Mouse (Mus musculus): Measurements from ENCODE around the gene Odf2. TPM values are rescaled to one million over a fixed set of nuclear protein-coding genes. Genes with fewer than 3 reads are reported as not detected.

The Odf2 gene
- total and polyA plus RNA-seq, 3 experiments, result 49.3 to 82.8 TPM; not detected in 1

- TF ChIP-seq HCFC1 (IDR thresholded peaks at IDR 0.05; ENCODE audit: low read depth, low read length), result no peak; the same call in 1 of the 2 replicates
- TF ChIP-seq BHLHE40 (IDR thresholded peaks at IDR 0.05; ENCODE audit: borderline replicate concordance, low read depth, low read length), result no peak
- no peak for TF ChIP-seq MEF2A (IDR thresholded peaks at IDR 0.05; ENCODE audit: extremely low read depth, insufficient replicate concordance, low read depth, low read length, poor library complexity, severe bottlenecking)
These were observed 1.2 kb downstream of the Odf2 start (continued) for GRCm38 (mm10) chr2:29889991-29890833.

- no peak overlapping the region for H3K9ac ChIP-seq (ENCODE audit: control insufficient read depth, low read depth, low read length, poor library complexity, severe bottlenecking)
- H3K4me3 ChIP-seq (ENCODE audit: control insufficient read depth in 1 of 2, insufficient read depth in 1 of 2, low read depth in 2 of 2, low read length in 2 of 2), result no peak overlapping the region
- no peak overlapping the region for H3K27ac ChIP-seq (ENCODE audit: control insufficient read depth, low read depth, low read length)
These were observed 2.8 kb downstream of the Odf2 start for GRCm38 (mm10) chr2:29891773-29892172.

GRCm38 (mm10) chr2:29896071-29896470 lies 7.0 kb downstream of the Odf2 start:
- no peak for DNase-seq (ENCODE audit: low read depth, low spot score)
- H3K4me1 ChIP-seq (ENCODE audit: control insufficient read depth in 1 of 2, insufficient read depth in 2 of 2, low read length in 2 of 2), result no peaks in the 10 kb centered on the region
- H3K27me3 ChIP-seq (ENCODE audit: control insufficient read depth in 1 of 2, insufficient read depth in 2 of 2, low read length in 2 of 2), result no peaks in the 10 kb centered on the region
- H3K79me2 ChIP-seq (ENCODE audit: control insufficient read depth, insufficient read depth, low read length, poor library complexity), result peaks cover 1% of the 10 kb centered on the region
- peaks cover 0 to 18% of the 10 kb centered on the region in 2 experiments; a peak in 2 of 4 replicates for H3K36me3 ChIP-seq (ENCODE audit: control insufficient read depth in 1 of 2, insufficient read depth in 2 of 2, low read length in 2 of 2)
- TF ChIP-seq TCF12 (IDR thresholded peaks at IDR 0.05; ENCODE audit: low read depth, low read length) (no peak), TAL1 (IDR thresholded peaks at IDR 0.05; ENCODE audit: low read length) (no peak), ETS1 (IDR thresholded peaks at IDR 0.05; ENCODE audit: low read depth, low read length) (no peak), MEF2A (IDR thresholded peaks at IDR 0.05; ENCODE audit: extremely low read depth, insufficient replicate concordance, low read depth, low read length, poor library complexity, severe bottlenecking) (no peak), HCFC1 (IDR thresholded peaks at IDR 0.05; ENCODE audit: low read depth, low read length) (no peak), CHD1 (IDR thresholded peaks at IDR 0.05; ENCODE audit: low read depth, low read length) (no peak), SMC3 (IDR thresholded peaks at IDR 0.05; ENCODE audit: low read depth, low read length) (no peak), SIN3A (IDR thresholded peaks at IDR 0.05; ENCODE audit: low read length) (no peak), EP300 (IDR thresholded peaks at IDR 0.05; ENCODE audit: low read depth in 1 of 2, low read length in 2 of 2) (no peak)
- no peak overlapping the region for H3K4me3 ChIP-seq (ENCODE audit: control insufficient read depth in 1 of 2, insufficient read depth in 1 of 2, low read depth in 2 of 2, low read length in 2 of 2)
- no peak overlapping the region for H3K9ac ChIP-seq (ENCODE audit: control insufficient read depth, low read depth, low read length, poor library complexity, severe bottlenecking)
- H3K27ac ChIP-seq (ENCODE audit: control insufficient read depth, low read depth, low read length), result no peak overlapping the region
- H3K9me3 ChIP-seq (replicated peaks; ENCODE audit: insufficient read depth, low read length), result no peaks in the 10 kb centered on the region

More at GRCm38 (mm10) chr2:29891773-29892172, 2.8 kb downstream of the Odf2 start:
- peaks cover 7 to 14% of the 10 kb centered on the region in 2 experiments for H3K36me3 ChIP-seq (ENCODE audit: control insufficient read depth in 1 of 2, insufficient read depth in 2 of 2, low read length in 2 of 2)
- no peak for DNase-seq (ENCODE audit: low read depth, low spot score)
- no peaks in the 10 kb centered on the region for H3K27me3 ChIP-seq (ENCODE audit: control insufficient read depth in 1 of 2, insufficient read depth in 2 of 2, low read length in 2 of 2)
- no peaks in the 10 kb centered on the region for H3K9me3 ChIP-seq (replicated peaks; ENCODE audit: insufficient read depth, low read length)
- TF ChIP-seq USF2 (IDR thresholded peaks at IDR 0.05; ENCODE audit: borderline replicate concordance in 1 of 2, insufficient read depth in 1 of 2, low read depth in 1 of 2, low read length in 2 of 2) (no peak), TAL1 (IDR thresholded peaks at IDR 0.05; ENCODE audit: low read length) (no peak), SIN3A (IDR thresholded peaks at IDR 0.05; ENCODE audit: low read length) (no peak), HCFC1 (IDR thresholded peaks at IDR 0.05; ENCODE audit: low read depth, low read length) (no peak), RAD21 (IDR thresholded peaks at IDR 0.05; ENCODE audit: low read depth, low read length) (no peak), GATA1 (IDR thresholded peaks at IDR 0.05; ENCODE audit: low read depth, low read length) (no peak), MYC (IDR thresholded peaks at IDR 0.05; ENCODE audit: low read depth, low read length) (no peak)
- peaks cover 0 to 14% of the 10 kb centered on the region in 2 experiments; a peak in 3 of 4 replicates for H3K4me1 ChIP-seq (ENCODE audit: control insufficient read depth in 1 of 2, insufficient read depth in 2 of 2, low read length in 2 of 2)
- peaks cover 14% of the 10 kb centered on the region for H3K79me2 ChIP-seq (ENCODE audit: control insufficient read depth, insufficient read depth, low read length, poor library complexity)
